Comparison of ENCODE assay signal across 23 mouse cellular contexts in genomic region chr16:38980546-38980945, GRCm38 (mm10).
DNase-seq lines count a peak whose midpoint lies in the region; ATAC-seq lines count a peak whose summit lies in the region.
"Had no signal": no experiment of that assay in that cellular context is flagged by ENCODE, and none has a peak within 500 bp of the region (broad histone marks: within the 10 kb centered on the region; RNA-seq: fewer than 3 reads in every experiment).

No protein-coding gene starts in this region.

- H3K27ac ChIP-seq in kidney, embryonic 14.5 days (ENCODE audit: low read depth, low read length), result no peak overlapping the region
- H3K27ac ChIP-seq: embryonic facial prominence, embryonic 12.5 days; embryonic facial prominence, embryonic 15.5 days; forebrain, embryonic 13.5 days; heart, adult 2 months; heart, embryonic 10.5 days; heart, embryonic 13.5 days; hindbrain, embryonic 14.5 days; hindbrain, postnatal 0 days had no signal

- H3K27me3 ChIP-seq in kidney, embryonic 14.5 days (ENCODE audit: control insufficient read depth, insufficient read depth, low read length), result no peaks in the 10 kb centered on the region
- H3K27me3 ChIP-seq: embryonic facial prominence, embryonic 15.5 days; forebrain, embryonic 13.5 days; heart, embryonic 13.5 days had no signal

- WGBS in kidney, embryonic 14.5 days, result 48% methylated on average over 5 of the region's 5 CpGs

- H3K9ac ChIP-seq in kidney, embryonic 14.5 days (ENCODE audit: low read depth, low read length), result no peak overlapping the region
- H3K9ac ChIP-seq: embryonic facial prominence, embryonic 12.5 days; embryonic facial prominence, embryonic 15.5 days; forebrain, embryonic 13.5 days; heart, embryonic 13.5 days; hindbrain, embryonic 14.5 days had no signal

- H3K36me3 ChIP-seq in kidney, embryonic 14.5 days (ENCODE audit: control insufficient read depth, insufficient read depth, low read length), result no peaks in the 10 kb centered on the region
- H3K36me3 ChIP-seq: embryonic facial prominence, embryonic 12.5 days; embryonic facial prominence, embryonic 15.5 days; heart, embryonic 10.5 days; heart, embryonic 13.5 days had no signal

- H3K4me2 ChIP-seq in kidney, embryonic 14.5 days (replicated peaks; ENCODE audit: low read depth, low read length), result no peak overlapping the region
- H3K4me2 ChIP-seq: embryonic facial prominence, embryonic 12.5 days; embryonic facial prominence, embryonic 15.5 days; forebrain, embryonic 13.5 days; heart, embryonic 13.5 days; hindbrain, embryonic 14.5 days had no signal

- H3K9me3 ChIP-seq in kidney, embryonic 14.5 days (ENCODE audit: control insufficient read depth, low read length), result no peaks in the 10 kb centered on the region
- H3K9me3 ChIP-seq: embryonic facial prominence, embryonic 12.5 days; embryonic facial prominence, embryonic 15.5 days; forebrain, embryonic 13.5 days; heart, embryonic 10.5 days; heart, embryonic 13.5 days had no signal

- H3K4me3 ChIP-seq in kidney, embryonic 14.5 days (ENCODE audit: low read length), result no peak overlapping the region
- H3K4me3 ChIP-seq: embryonic facial prominence, embryonic 12.5 days; embryonic facial prominence, embryonic 15.5 days; forebrain, embryonic 13.5 days; heart, adult 2 months; heart, embryonic 10.5 days; heart, embryonic 13.5 days had no signal

- intact Hi-C loops in heart, postnatal 10 days (cut with DNase I), result no loop called here
- intact Hi-C loops in left cerebral cortex, postnatal 4 days (cut with DNase I), result no loop called here
- intact Hi-C loops in left cerebral cortex, postnatal 25 days (cut with DNase I), result loop anchor here (5.0 kb wide), 2 partner anchors 33 to 63 kb away; no protein-coding TSS in a partner anchor

- H3K4me1 ChIP-seq in kidney, embryonic 14.5 days (ENCODE audit: control insufficient read depth, insufficient read depth, low read length), result peaks cover 3% of the 10 kb centered on the region; the same call in 1 of the 2 replicates
- H3K4me1 ChIP-seq: embryonic facial prominence, embryonic 15.5 days had no signal

- ATAC-seq in kidney, embryonic 14.5 days (ENCODE audit: low FRiP score, low TSS enrichment), result no peak
- ATAC-seq: CD4-positive, CD25-positive, alpha-beta regulatory T cell, adult 4 months; forebrain, embryonic 13.5 days; hindbrain, postnatal 0 days; inflammation-experienced regulatory T-cells, adult 6 months had no signal

- peak; percentile 19 for DNase-seq in heart, adult 11 months
- DNase-seq in heart, postnatal 10 days, result no peak
- peak; percentile 17 for DNase-seq in kidney, adult 9 months
- peak; percentile 12 for DNase-seq in left cerebral cortex, postnatal 4 days
- DNase-seq in left cerebral cortex, postnatal 25 days (ENCODE audit: low spot score in 2 of 2), result no peak
- DNase-seq: adrenal gland, adult 2 months; adrenal gland, postnatal 14 days; cerebellum, adult 11 months; cerebellum, adult 2 months; cerebellum, adult 9-11 months; cerebellum, postnatal 25 days; gastrocnemius, postnatal 25 days; heart, adult 2 months had no signal

Comparison
In these comparisons a context has a peak if more than half of its experiments do, and no peak if none do; other contexts are left out.
1. DNase-seq: peak in heart, adult 11 months (single experiment), kidney, adult 9 months (single experiment) and left cerebral cortex, postnatal 4 days (single experiment); none in heart, postnatal 10 days (0 of 2) and left cerebral cortex, postnatal 25 days (0 of 2).